Mouse (Mus musculus): ENCODE measurements around the gene Bud31.

DNA sequence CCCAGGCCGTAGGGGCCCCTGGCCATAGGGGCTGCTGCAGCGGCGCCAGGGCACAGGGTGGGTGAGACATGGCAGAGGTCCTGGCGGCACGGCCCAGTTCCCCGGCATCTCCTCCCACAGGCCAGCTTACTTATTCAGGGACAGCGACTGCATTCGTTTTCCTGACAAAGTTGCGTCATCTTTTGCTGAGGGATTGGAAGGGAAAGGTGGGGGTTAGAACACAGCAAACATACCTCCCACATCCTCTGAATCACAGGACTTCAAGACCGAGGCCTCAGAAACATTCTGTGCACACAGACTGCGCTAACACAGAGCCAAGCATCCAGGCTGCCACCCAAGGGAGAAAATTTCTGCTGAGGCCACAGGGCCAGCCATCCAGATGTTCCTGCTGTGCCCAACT lies 10.0 kb upstream of the Bud31 start:
- no peak for TF ChIP-seq CTCF (IDR thresholded peaks at IDR 0.05; ENCODE audit: control insufficient read depth, insufficient read depth, insufficient replicate concordance, low read depth, low read length)
- no peak for TF ChIP-seq POLR2A (IDR thresholded peaks at IDR 0.05; ENCODE audit: control insufficient read depth, low read depth, low read length)
